Mouse (Mus musculus) embryonic facial prominence, embryonic 14.5 days (tissue): ENCODE results near the gene Vmp1. TPM values are rescaled to one million over a fixed set of nuclear protein-coding genes. Genes with fewer than 3 reads are reported as not detected.

Experiments used
- ATAC-seq: fragments of 200-750 bp; cut with Nextera tagmentation; 2 replicates; pipeline ENCODE4 v1.8.0; 2017; ENCODE audit warnings: low read depth, moderate number of reproducible peaks, moderate TSS enrichment
- DNase-seq: peaks from one replicate; pipeline ENCODE4 v3.0.0-alpha.2; 2015; ENCODE audit warnings: low spot score
- H3K27ac ChIP-seq: fragments of 300-500 bp; sonication (generic); replicated peaks from 2 replicates; pipeline ENCODE4 v1.5.1; 2014; ENCODE audit warnings: low read depth, mild to moderate bottlenecking, low read length, moderate library complexity
- H3K27me3 ChIP-seq: fragments of 300-500 bp; sonication (generic); replicated peaks from 2 replicates; pipeline ENCODE4 v1.6.1; 2014; ENCODE audit warnings: low read length; ENCODE audit not compliant: control insufficient read depth, insufficient read depth
- H3K36me3 ChIP-seq: fragments of 300-500 bp; sonication (generic); 2 replicates; pipeline ENCODE4 v1.6.1; 2014; ENCODE audit warnings: low read length, mixed read lengths; ENCODE audit not compliant: control insufficient read depth, insufficient read depth
- H3K4me1 ChIP-seq: fragments of 300-500 bp; sonication (generic); 2 replicates; pipeline ENCODE4 v1.6.1; 2014; ENCODE audit warnings: antibody characterized with exemption, low read length; ENCODE audit not compliant: control insufficient read depth, insufficient read depth
- H3K4me2 ChIP-seq: fragments of 300-500 bp; sonication (generic); 2 replicates; pipeline ENCODE4 v1.6.1; 2014; ENCODE audit warnings: low read depth, mild to moderate bottlenecking, low read length, moderate library complexity, mixed read lengths
- H3K4me3 ChIP-seq: fragments of 300-500 bp; sonication (generic); 2 replicates; pipeline ENCODE4 v1.5.1; 2014; ENCODE audit warnings: low read depth, mild to moderate bottlenecking, low read length
- H3K9ac ChIP-seq: fragments of 300-500 bp; sonication (generic); 2 replicates; pipeline ENCODE4 v1.6.1; 2014; ENCODE audit warnings: low read depth, mild to moderate bottlenecking, low read length, moderate library complexity, mixed read lengths
- H3K9me3 ChIP-seq: fragments of 300-500 bp; sonication (generic); 2 replicates; pipeline ENCODE4 v1.6.1; 2016; ENCODE audit warnings: low read length; ENCODE audit not compliant: control insufficient read depth
- WGBS: fragments of 180-500 bp; shearing (Covaris S2); extraction: QIAGEN DNeasy Blood & Tissue Kit; methylation state at CpG from one replicate; pipeline ENCODE4 v1.1.7; 2014; 5-methylcytosine and 5-hydroxymethylcytosine counted together
- polyA plus RNA-seq: library from polyadenylated mRNA; unstranded; fragments of >200 nt; fragmentation: Nextera tagmentation; extraction: Ambion mirVana; gene quantifications from 2 replicates; pipeline ENCODE4 v1.2.1, GENCODE M21; 2014

The Vmp1 gene
- polyA plus RNA-seq, 1 experiment from 2014 or later, result 86.6 TPM

DNA sequence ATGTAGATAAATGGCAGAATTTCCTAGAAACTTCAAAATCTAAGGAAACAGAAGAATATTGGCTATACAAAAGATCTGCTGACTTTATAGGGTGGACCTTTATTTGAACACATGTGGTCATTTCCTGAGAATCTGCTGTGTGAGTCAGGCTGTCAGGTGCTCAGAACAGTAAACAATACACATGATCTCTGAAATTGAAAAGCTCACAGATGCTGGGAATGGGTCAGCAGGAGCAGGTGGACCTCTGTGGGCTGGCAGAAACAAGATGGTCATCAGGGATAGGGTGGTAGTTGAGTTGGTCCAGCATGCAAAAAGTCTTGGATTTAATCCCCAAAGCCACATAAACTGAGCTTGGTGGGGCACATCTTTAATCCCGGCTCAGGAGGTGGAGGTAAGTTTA lies 85.1 kb downstream of the Vmp1 start:
- no peaks in the 10 kb centered on the region for H3K9me3 ChIP-seq
- no peak for DNase-seq
- no peak overlapping the region for H3K4me3 ChIP-seq
- H3K27me3 ChIP-seq, result no peaks in the 10 kb centered on the region
- no peaks in the 10 kb centered on the region for H3K4me1 ChIP-seq
- no peak for ATAC-seq
- H3K4me2 ChIP-seq, result no peak overlapping the region
- no peaks in the 10 kb centered on the region for H3K36me3 ChIP-seq
- WGBS, result 81% methylated on average over 1 of the region's 1 CpGs
- H3K27ac ChIP-seq, result no peak overlapping the region
- H3K9ac ChIP-seq, result no peak overlapping the region

DNA sequence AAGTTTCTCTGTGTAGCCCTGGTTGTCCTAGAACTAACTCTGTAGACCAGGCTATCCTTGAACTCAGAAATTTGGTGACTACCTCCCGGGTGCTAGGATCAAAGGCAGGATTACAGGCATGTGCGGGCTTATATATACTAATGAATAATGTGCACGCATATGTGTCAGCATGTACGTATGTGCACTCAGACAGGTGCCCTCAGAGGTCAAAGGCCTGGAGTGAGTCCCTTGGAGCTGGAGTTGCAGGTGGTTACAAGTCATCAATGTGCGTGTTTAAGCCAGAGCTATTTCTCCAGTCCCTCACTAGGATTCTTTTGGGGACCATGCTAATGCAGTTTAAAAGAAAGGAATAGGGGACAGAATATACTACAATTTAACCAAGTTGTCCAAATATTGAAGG lies 85.5 kb downstream of the Vmp1 start:
- no peaks in the 10 kb centered on the region for H3K27me3 ChIP-seq
- ATAC-seq (no peak), DNase-seq (no peak)
- H3K4me1 ChIP-seq, result no peaks in the 10 kb centered on the region
- H3K4me3 ChIP-seq, result no peak overlapping the region
- H3K36me3 ChIP-seq, result no peaks in the 10 kb centered on the region
- H3K9me3 ChIP-seq, result no peaks in the 10 kb centered on the region
- 85% methylated on average over 5 of the region's 5 CpGs for WGBS
- no peak overlapping the region for H3K27ac ChIP-seq
- no peak overlapping the region for H3K9ac ChIP-seq
- H3K4me2 ChIP-seq, result no peak overlapping the region

DNA sequence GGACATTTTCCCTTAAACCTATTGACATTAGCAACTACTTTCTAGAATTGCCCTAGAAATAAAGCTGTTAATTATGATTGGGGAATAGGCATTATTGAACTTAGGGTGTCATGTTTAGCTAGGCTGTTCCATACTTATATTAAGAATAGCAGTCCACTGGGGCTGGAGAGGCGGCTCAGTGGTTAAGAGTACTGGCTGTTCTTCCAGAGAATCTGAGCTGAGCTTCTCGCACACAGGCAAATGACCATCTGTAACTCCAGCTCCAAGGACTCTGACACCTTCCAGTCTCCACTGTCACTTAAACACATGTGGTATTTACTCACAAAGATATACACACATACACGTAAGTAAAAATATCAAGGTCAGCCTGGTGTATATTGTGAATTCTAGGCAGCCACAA lies 86.7 kb downstream of the Vmp1 start:
- Histone ChIP-seq H3K36me3 (no peaks in the 10 kb centered on the region), H3K4me1 (no peaks in the 10 kb centered on the region), H3K27ac (no peak overlapping the region), H3K4me3 (no peak overlapping the region), H3K9me3 (no peaks in the 10 kb centered on the region), H3K27me3 (no peaks in the 10 kb centered on the region), H3K4me2 (no peak overlapping the region), H3K9ac (no peak overlapping the region)
- 87% methylated on average over 3 of the region's 3 CpGs for WGBS
- no peak for ATAC-seq
- no peak for DNase-seq

DNA sequence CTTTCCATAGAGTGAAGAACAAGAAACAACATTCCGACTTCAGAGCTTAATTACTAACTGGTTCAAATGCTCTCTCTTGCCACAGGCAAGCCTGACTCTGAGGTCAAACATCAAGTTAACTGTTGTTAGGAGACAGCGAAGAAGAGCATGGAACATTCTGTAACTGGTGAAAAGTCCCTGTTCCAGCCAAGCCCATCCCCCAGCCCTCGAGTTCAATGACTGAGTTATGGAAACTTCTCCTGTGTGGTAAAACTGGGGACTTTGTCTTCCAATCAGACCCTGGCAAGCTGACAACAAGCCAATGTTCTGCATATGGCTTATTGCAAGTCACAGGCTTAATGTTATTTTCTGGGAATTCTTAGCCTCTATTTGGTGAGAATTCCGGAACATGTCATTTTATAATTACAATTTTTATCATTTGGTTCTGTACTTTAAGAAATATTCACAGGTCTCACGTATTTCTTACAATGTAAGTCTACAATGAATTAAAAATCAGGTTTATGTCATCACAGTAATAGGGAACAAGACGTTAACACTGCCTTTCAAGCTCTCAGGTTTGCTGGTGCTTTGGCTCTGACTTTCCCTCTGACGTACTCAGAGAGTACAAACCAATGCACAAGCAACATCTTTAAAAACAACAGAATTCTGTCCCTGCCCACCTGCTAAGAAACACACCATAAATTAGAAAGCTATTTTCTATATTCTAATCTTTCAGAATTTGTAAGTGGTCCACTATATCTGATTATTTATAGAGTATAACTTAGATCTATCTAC lies 87.3 kb downstream of the Vmp1 start:
- Histone ChIP-seq H3K27me3 (no peaks in the 10 kb centered on the region), H3K9ac (no peak overlapping the region), H3K27ac (peak overlapping the region; percentile 65; the same call in 1 of the 2 replicates), H3K4me3 (no peak overlapping the region), H3K36me3 (no peaks in the 10 kb centered on the region), H3K4me1 (no peaks in the 10 kb centered on the region), H3K4me2 (no peak overlapping the region), H3K9me3 (no peaks in the 10 kb centered on the region)
- no peak for ATAC-seq
- peak; percentile 74 for DNase-seq
- WGBS, result 53% methylated on average over 7 of the region's 7 CpGs

GRCm38 (mm10) chr11:86595366-86595765 lies 88.3 kb downstream of the Vmp1 start:
- DNase-seq, result no peak
- Histone ChIP-seq H3K9ac (no peak overlapping the region), H3K4me3 (no peak overlapping the region), H3K9me3 (no peaks in the 10 kb centered on the region), H3K27me3 (no peaks in the 10 kb centered on the region), H3K4me2 (no peak overlapping the region), H3K27ac (no peak overlapping the region), H3K36me3 (no peaks in the 10 kb centered on the region), H3K4me1 (no peaks in the 10 kb centered on the region)
- 91% methylated on average over 6 of the region's 6 CpGs for WGBS
- ATAC-seq, result no peak

DNA sequence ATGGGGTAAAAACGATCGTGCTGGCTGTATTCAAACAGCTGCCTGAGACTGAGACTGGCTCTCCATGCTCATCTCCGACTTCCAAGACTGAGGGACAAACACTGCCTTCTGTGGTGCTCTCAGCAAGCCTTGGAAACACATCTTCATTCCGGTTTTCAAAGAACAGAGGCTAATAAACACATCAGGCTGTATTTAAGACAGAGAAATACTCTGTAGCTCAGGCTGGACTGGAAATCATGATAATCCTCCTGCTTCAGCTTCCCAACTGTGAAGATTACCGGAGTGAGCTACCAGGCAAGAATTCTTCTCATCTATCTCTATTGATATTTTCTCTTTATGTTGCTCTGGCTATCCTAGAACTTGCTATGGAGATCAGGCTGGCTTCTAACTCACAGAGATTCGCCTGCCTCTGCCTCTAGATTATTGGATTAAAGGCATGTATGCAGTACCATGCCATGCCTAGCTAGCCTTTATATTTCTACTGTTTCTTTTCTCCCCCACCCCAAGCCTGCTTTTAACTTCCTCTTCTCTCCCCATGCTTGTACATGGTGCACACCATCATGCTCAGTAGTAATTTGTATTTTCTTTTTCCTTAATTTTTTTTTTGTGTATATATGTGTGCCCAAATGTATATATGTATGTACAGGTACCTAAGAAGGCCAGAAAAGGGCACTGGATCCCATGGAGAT lies 89.3 kb downstream of the Vmp1 start:
- no peaks in the 10 kb centered on the region for H3K4me1 ChIP-seq
- H3K4me2 ChIP-seq, result no peak overlapping the region
- no peaks in the 10 kb centered on the region for H3K27me3 ChIP-seq
- 89% methylated on average over 6 of the region's 6 CpGs for WGBS
- H3K9me3 ChIP-seq, result no peaks in the 10 kb centered on the region
- H3K9ac ChIP-seq, result no peak overlapping the region
- no peak overlapping the region for H3K27ac ChIP-seq
- no peak for ATAC-seq
- no peak overlapping the region for H3K4me3 ChIP-seq
- no peaks in the 10 kb centered on the region for H3K36me3 ChIP-seq
- DNase-seq, result no peak

GRCm38 (mm10) chr11:86593443-86593842 lies 90.2 kb downstream of the Vmp1 start:
- no peak overlapping the region for H3K27ac ChIP-seq
- DNase-seq (no peak), ATAC-seq (no peak)
- WGBS, result 88% methylated on average over 5 of the region's 5 CpGs
- H3K9ac ChIP-seq, result no peak overlapping the region
- no peak overlapping the region for H3K4me2 ChIP-seq
- no peaks in the 10 kb centered on the region for H3K4me1 ChIP-seq
- no peaks in the 10 kb centered on the region for H3K36me3 ChIP-seq
- H3K4me3 ChIP-seq, result no peak overlapping the region
- no peaks in the 10 kb centered on the region for H3K9me3 ChIP-seq
- H3K27me3 ChIP-seq, result no peaks in the 10 kb centered on the region

GRCm38 (mm10) chr11:86592993-86593392 lies 90.6 kb downstream of the Vmp1 start:
- Histone ChIP-seq H3K4me3 (no peak overlapping the region), H3K4me2 (no peak overlapping the region), H3K4me1 (peaks cover 2% of the 10 kb centered on the region), H3K27ac (no peak overlapping the region), H3K9me3 (no peaks in the 10 kb centered on the region), H3K9ac (no peak overlapping the region), H3K36me3 (no peaks in the 10 kb centered on the region), H3K27me3 (no peaks in the 10 kb centered on the region)
- WGBS, result 21% methylated on average over 3 of the region's 3 CpGs
- ATAC-seq (no peak), DNase-seq (peak; percentile 58)
